Mouse (Mus musculus) liver, adult 2 months (tissue): ENCODE results near the gene Insig2. TPM values are rescaled to one million over a fixed set of nuclear protein-coding genes. Genes with fewer than 3 reads are reported as not detected.
A peak's percentile ranks its signal among the peaks of the same experiment; 100 is the strongest.

Experiments used
- DNase-seq: peaks from one replicate; pipeline ENCODE4 v3.0.0-alpha.2; 2011; ENCODE audit warnings: low read depth, low spot score; ENCODE audit errors: extremely low read depth
- H3K27ac ChIP-seq: fragments of 200-500 bp; replicated peaks from 2 replicates; pipeline ENCODE4 v1.5.1; 2012; ENCODE audit warnings: low read depth, mild to moderate bottlenecking, control low read depth, inconsistent platforms, low read length; ENCODE audit not compliant: insufficient read depth
- H3K27me3 ChIP-seq: fragments of 200-500 bp; 2 replicates; pipeline ENCODE4 v1.6.1; 2012; ENCODE audit warnings: mild to moderate bottlenecking, moderate library complexity, low read length, inconsistent platforms; ENCODE audit not compliant: control insufficient read depth, insufficient read depth
- H3K36me3 ChIP-seq: fragments of 200-500 bp; 2 replicates; pipeline ENCODE4 v1.6.1; 2012; ENCODE audit warnings: low read length, inconsistent platforms; ENCODE audit not compliant: control insufficient read depth, insufficient read depth
- H3K4me1 ChIP-seq: fragments of 200-500 bp; 2 replicates; pipeline ENCODE4 v1.6.1; 2011; ENCODE audit warnings: low read length; ENCODE audit not compliant: control insufficient read depth, insufficient read depth
- H3K4me3 ChIP-seq: fragments of 200-500 bp; 2 replicates; pipeline ENCODE4 v1.5.1; 2011; ENCODE audit warnings: low read depth, mild to moderate bottlenecking, control low read depth, low read length, moderate library complexity; ENCODE audit not compliant: insufficient read depth
- H3K79me2 ChIP-seq: fragments of 200-500 bp; 2 replicates; pipeline ENCODE4 v1.6.1; 2012; ENCODE audit warnings: inconsistent platforms, mild to moderate bottlenecking, low read length, moderate library complexity; ENCODE audit not compliant: control insufficient read depth, insufficient read depth
- H3K9ac ChIP-seq: fragments of 200-500 bp; 2 replicates; pipeline ENCODE4 v1.6.1; 2012; ENCODE audit warnings: low read depth, mild to moderate bottlenecking, control low read depth, inconsistent platforms, low read length
- CTCF ChIP-seq: fragments of 200-500 bp; IDR thresholded peaks from 2 replicates; pipeline ENCODE4 v1.5.1; 2011; ENCODE audit warnings: low read depth, low read length, control low read depth
- POLR2A ChIP-seq: fragments of 200-500 bp; IDR thresholded peaks from 2 replicates; pipeline ENCODE4 v1.6.1; 2011; ENCODE audit warnings: low read length, control low read depth; ENCODE audit not compliant: insufficient read depth; ENCODE audit errors: extremely low read depth
- WGBS: fragments of 180-500 bp; shearing (Covaris S2); methylation state at CpG from one replicate; pipeline ENCODE4 v1.1.7; 2018; 5-methylcytosine and 5-hydroxymethylcytosine counted together
- polyA plus RNA-seq: library from polyadenylated mRNA; depleted of rRNA; stranded (reverse); fragments of >200 nt; gene quantifications from 2 replicates; pipeline ENCODE4 v1.2.3, GENCODE M21; 2012
- total RNA-seq: library from RNA; depleted of rRNA; stranded (reverse); fragments of >200 nt; gene quantifications from 2 replicates; pipeline ENCODE4 v1.2.3, GENCODE M21; 2014

Insig2 gene
- total and polyA plus RNA-seq, 2 experiments, result 166 to 228 TPM

- peaks cover 8% of the 10 kb centered on the region; the same call in 1 of the 2 replicates for H3K79me2 ChIP-seq
- H3K36me3 ChIP-seq, result no peaks in the 10 kb centered on the region
- peak; percentile 93 for DNase-seq
- no peaks in the 10 kb centered on the region for H3K27me3 ChIP-seq
- WGBS, result 34% methylated on average over 2 of the region's 2 CpGs
- no peak overlapping the region for H3K9ac ChIP-seq
- H3K4me3 ChIP-seq, result peak overlapping the region; percentile 56
- H3K4me1 ChIP-seq, result peaks cover 30% of the 10 kb centered on the region
- no peak for TF ChIP-seq POLR2A
- no peak for TF ChIP-seq CTCF
- H3K27ac ChIP-seq, result peak overlapping the region; percentile 86
These were observed 1.8 kb downstream of the Insig2 start for GRCm38 (mm10) chr1:121330621-121331020.

- Histone ChIP-seq H3K27ac (peak overlapping the region; percentile 59), H3K9ac (no peak overlapping the region; the same call in 1 of the 2 replicates), H3K4me3 (no peak overlapping the region), H3K36me3 (no peaks in the 10 kb centered on the region), H3K4me1 (peaks cover 29% of the 10 kb centered on the region), H3K27me3 (no peaks in the 10 kb centered on the region), H3K79me2 (peaks cover 8% of the 10 kb centered on the region; the same call in 1 of the 2 replicates)
- no peak for TF ChIP-seq CTCF
- TF ChIP-seq POLR2A, result no peak
- peak; percentile 100 for DNase-seq
- WGBS, result 14% methylated on average over 2 of the region's 2 CpGs
These were observed 3.0 kb downstream of the Insig2 start for GRCm38 (mm10) chr1:121329391-121329790.

- H3K4me1 ChIP-seq, result peaks cover 29% of the 10 kb centered on the region
- H3K27me3 ChIP-seq, result no peaks in the 10 kb centered on the region
- H3K4me3 ChIP-seq, result peak overlapping the region; percentile 91
- no peaks in the 10 kb centered on the region for H3K36me3 ChIP-seq
- peaks cover 13% of the 10 kb centered on the region; the same call in 1 of the 2 replicates for H3K79me2 ChIP-seq
- 4% methylated on average over 7 of the region's 7 CpGs for WGBS
- H3K27ac ChIP-seq, result peak overlapping the region; percentile 77
- peak overlapping the region; percentile 91 for H3K9ac ChIP-seq
- no peak for DNase-seq
- TF ChIP-seq CTCF, result no peak
- TF ChIP-seq POLR2A, result no peak
These were observed 4.2 kb downstream of the Insig2 start for GRCm38 (mm10) chr1:121328193-121328555.

- Histone ChIP-seq H3K27ac (peak overlapping the region; percentile 77), H3K4me1 (peaks cover 28% of the 10 kb centered on the region), H3K27me3 (no peaks in the 10 kb centered on the region), H3K4me3 (peak overlapping the region; percentile 91), H3K9ac (peak overlapping the region; percentile 91), H3K36me3 (no peaks in the 10 kb centered on the region), H3K79me2 (peaks cover 16% of the 10 kb centered on the region; the same call in 1 of the 2 replicates)
- DNase-seq, result peak; percentile 95
- WGBS, result under 1% methylated on average over 55 of the region's 55 CpGs
- TF ChIP-seq POLR2A (peak; percentile 65), CTCF (peak; percentile 19)
These were observed 4.8 kb downstream of the Insig2 start for GRCm38 (mm10) chr1:121327344-121328192.

- Histone ChIP-seq H3K4me1 (peaks cover 27% of the 10 kb centered on the region), H3K79me2 (peaks cover 18% of the 10 kb centered on the region; the same call in 1 of the 2 replicates), H3K36me3 (no peaks in the 10 kb centered on the region), H3K4me3 (peak overlapping the region; percentile 91), H3K9ac (peak overlapping the region; percentile 91), H3K27ac (peak overlapping the region; percentile 77), H3K27me3 (no peaks in the 10 kb centered on the region)
- under 1% methylated on average over 18 of the region's 18 CpGs for WGBS
- TF ChIP-seq POLR2A (no peak), CTCF (no peak)
- DNase-seq, result peak; percentile 53
These were observed 5.6 kb downstream of the Insig2 start for GRCm38 (mm10) chr1:121326591-121327343.
